Mouse (Mus musculus) brain, embryonic 14.5 days (tissue): ENCODE measurements around the gene Ccdc88a.

ENCODE experiments used
- CTCF ChIP-seq: fragments of 200-500 bp; IDR thresholded peaks from 2 replicates; pipeline ENCODE4 v1.5.1; 2012; ENCODE audit warnings: inconsistent platforms, mild to moderate bottlenecking, moderate library complexity, borderline replicate concordance; ENCODE audit not compliant: insufficient read depth, insufficient read length; ENCODE audit errors: extremely low read depth
- POLR2A ChIP-seq: fragments of 200-500 bp; IDR thresholded peaks from 2 replicates; pipeline ENCODE4 v1.6.1; 2012; ENCODE audit warnings: mild to moderate bottlenecking, inconsistent platforms, borderline replicate concordance; ENCODE audit not compliant: poor library complexity, insufficient read depth, insufficient read length, severe bottlenecking; ENCODE audit errors: extremely low read depth

DNA sequence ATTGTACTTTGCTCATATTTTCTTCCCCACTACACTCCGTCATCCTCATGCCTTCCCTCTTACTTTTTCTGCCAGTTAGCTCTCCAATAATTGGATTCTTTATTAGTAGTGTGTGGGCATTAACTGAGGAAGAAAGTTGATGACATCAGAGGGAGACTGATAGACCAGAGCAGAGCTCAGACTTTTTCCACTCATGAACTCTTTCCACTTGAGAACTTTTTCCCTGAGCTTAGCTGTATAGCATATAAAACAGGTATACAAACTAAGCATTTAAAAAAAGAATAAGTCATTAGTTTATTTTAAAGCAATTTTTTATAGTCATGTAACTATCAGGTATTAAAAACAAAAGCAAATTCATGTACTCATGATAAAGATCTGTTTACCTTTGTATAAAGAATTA lies 5.3 kb downstream of the Ccdc88a start:
- no peak for TF ChIP-seq POLR2A
- no peak for TF ChIP-seq CTCF
